Mouse (Mus musculus): ENCODE results near the gene Rab2b.
"Not testable (repeated sequence)": the region's sequence is repeated elsewhere in the genome, so short reads cannot be mapped to it uniquely, and the experiment has no call there.

Rab2b gene

DNA sequence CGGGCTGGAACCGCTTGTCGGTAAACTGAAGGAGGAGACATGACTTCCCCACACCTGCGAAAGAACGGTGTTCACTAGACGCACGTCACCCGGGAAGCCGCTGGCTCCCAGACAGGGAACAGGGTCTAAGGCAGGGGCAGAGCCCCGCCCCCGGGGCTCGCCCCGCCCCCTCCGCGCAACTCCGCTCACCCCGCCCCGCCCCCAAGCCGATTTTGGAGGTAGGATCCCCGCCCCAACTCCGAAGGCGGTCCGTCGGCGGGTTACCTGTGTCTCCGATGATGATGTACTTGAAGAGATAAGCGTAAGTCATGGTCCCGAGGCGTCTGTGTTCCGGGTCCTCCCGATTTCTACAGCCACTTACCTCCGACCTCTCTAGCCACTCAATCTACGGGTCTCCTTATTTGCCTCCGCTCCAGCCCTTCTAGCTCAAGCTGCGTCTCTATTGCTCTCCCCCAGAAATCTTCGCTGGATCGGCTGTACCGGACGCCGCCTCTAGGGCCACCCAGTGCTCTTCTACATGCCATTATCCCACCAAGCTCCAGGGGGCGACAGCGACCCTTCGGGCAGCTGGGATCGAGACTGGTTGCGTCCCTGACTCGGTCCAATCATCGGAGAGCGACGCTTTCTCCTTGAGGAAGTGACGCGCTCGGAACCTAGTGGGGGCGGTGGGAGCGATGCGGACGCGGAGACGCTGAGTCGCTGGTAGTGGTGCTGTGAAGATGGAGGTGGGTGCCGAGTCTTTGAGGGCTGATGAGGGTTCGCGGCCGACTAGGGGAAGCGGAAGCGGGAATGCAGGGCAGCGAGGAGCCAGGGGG is at the start of gene Rab2b, which contains the start of gene Tox4:
Rab2b (minus strand) TSS at position 614 of the 815 bp plus-strand sequence.
Tox4 (plus strand) TSS at position 215 of the 815 bp plus-strand sequence.
- DNase-seq = peak; percentile 97 to 99

DNA sequence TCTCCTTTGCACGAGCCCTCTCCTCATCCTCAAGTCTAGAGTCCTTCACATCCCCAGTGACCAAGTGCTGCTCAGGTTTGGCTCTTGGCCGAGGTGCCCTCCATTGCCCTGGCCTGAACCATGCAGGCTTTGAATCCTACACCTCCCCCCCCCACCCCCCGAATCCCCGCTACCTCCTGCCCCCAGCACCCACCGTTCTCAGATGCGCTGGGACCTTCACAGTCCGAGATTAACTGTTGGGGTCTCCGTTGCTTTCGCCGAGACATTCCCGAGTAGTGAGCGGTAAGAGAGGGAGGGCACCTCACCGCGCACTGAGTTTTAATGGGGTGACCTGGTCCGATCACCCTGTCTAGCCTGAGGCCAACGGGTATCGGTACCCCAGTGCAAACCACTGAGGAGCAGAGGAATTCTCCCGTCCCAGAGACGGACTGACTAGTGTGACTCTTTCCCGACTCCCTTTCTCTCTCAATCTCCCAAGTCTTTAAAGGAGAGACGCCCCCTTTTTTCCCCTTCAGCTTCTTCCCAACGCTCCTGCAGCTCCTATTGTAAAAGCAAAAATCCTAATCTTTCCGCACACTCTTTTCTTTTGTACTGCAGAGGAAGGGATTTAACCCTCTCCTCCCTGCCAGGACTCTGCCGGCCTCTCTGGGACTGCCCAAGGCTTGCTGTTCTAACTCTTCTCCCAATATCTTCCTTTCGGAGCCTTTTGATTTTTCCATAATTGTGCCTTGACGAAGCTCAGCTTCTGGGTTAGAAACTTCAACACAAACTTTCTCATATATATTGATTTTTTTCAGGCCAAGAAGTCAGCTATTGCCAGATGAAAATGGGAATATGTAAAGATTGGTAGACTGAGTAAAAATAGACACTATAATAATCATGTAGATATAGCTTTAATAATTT is 48.8 kb upstream of the Rab2b start, which contains the start of gene Sall2:
Sall2 (minus strand) TSS at position 853 of the 903 bp plus-strand sequence.
- DNase-seq = no peak

DNA sequence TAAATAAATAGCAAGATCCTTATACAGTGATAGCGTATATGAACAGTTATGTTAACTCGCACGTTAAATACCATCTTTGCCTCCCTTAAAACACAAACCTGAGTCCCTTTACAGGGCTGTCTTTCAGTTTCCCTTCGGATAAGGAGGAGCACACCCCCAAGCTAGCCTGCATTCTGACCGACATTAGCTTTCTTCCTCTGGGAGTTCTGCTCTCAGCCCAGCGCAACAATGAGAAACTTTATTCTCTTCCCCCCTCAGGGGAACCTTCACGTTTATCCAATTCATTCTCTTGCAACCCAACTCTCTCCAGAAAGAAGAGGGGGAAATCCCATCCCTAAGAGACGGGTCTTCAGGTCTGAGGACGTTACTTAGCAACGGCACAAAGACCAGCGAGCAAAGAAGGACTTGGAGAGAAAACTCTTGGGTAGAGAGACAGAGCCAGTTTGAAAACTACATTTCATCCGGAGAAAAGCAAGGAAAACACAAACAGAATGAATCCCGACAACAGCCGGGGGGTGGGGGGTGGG is 48.1 kb upstream of the Rab2b start:
- DNase-seq = no peak

DNA sequence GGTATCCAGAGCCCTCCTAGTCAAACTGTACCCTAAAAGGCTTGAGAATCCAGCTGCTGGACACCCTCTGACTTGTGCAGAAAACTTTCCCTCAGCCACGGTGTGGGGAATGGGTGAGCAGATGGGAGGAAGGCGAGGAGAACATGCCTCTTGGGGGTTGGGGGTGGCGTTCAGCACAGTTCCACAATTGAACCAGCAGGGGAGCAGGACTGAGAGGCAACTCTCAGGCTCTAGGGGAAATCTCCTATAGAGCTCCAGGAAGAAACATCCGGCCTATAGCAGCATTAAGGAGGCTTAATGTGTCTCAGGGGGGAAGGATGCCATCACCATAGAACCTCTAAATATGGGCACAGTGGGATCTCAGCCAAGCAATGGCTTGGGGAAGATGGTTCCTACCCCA is 46.5 kb upstream of the Rab2b start:
- DNase-seq = no peak

DNA sequence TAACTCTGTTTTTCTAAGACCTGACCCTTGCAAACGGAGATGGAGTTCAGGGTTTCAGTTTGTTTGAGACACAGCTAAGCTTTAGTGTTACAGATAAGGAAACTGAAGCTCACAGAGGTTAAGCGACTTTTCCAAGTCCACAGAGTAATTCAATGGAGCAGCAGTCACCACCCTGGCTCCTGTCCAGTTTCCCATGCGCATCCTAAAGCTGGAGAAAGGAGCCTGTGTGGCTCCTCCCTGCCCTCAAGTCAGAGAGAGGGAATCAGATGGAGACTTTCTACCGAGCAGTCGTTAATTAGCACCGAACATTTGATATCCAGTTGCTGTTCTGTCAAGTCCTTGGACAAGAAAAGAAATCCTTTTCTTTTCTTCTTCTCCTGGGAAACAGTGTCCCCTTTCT is 40.0 kb upstream of the Rab2b start:
- no peak for DNase-seq

DNA sequence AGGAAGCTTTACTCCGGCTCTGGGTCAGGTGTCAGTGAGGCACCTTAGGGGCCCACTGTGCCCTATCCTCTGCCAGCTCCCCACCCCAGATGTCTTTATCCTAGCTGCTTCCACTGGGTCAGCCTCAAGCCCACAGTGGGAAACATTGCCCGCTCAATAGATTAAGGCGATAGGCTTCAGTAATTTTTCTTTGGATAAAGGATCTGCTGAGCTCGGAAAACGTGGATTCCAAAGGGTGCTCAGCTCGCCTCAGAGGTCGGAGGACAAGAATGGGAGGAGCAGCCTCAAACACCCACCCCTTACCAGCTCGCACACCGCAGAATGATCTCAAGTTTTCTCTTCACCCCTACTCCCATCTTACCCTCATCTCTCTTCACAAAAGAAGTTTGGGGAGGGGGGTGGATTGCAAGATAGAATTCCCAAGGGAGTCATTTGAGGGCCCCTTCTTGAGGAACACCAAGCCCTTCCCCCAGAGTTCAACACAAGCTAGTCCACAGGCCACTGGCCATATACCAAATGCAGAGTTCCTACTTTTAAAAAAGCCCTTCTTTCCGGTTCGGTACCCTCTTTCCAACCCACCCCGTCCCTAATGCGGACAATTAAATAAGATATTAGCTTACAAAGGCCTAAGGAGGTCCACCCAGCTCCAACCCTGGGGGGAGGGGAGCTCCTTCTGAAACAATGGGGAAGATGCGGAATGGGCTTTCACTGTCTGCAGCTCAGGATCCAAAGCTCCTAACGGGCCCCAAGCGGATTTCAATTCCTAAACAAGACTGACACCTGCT is 37.3 kb upstream of the Rab2b start:
- peak; percentile 43 to 59 for DNase-seq

DNA sequence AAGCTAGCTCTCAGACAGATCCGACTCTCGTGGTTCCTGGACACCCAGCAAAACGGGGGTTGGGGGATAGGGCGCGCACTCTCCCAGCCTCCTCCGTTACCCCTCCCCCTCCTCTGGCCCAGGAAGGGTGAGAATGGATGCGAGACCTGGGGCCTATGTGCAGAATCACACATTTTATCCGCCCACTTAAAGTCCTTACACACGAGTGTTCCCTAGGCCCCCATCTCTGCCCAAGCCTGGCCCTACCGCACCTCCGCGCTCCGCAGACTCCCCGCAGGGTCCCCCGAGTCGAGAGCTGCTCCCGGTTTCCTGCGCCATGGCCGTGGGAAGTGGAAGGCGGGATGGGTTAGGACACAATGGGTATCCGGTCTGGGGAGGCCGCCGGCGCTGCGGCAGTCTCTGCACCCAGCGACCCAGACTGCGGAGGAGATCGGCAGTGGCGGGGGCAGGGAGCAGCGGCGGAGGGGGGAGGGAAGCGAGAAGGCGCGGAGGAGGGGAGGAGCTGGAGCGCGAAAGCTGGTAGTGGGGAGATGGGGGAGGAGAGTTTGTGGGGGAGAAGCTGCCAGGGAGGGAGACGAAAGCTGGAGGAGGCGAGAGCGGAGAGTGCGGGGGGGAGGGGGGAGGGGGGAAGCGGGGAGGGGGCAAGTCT is 36.6 kb upstream of the Rab2b start:
- peak; percentile 81 to 83 for DNase-seq

DNA sequence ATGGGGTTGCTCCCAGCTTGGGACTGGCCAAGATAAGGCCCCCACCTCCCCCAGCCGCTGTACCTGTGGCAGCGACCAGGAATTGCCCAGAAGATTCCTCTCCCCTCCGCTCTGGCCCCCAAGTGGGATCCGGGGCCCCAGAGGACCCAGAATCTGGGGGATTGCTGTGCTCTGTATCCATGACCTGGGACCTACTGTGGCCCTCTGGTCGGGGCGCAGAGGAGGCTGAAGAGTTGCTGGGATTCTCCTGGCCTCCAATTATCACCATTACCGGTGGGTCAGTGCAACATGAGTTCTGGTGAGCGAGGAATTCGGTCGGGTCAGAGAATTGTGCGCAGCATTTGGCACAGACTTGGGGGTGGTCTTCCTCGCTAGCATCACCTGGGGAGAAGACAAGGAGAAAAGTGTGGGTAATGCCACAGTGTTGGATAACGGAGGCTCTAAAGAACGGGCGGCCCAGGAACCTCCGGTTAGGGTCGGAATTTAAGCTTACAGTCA is 36.0 kb upstream of the Rab2b start:
- peak in 1 of 2 experiments; percentile 25 for DNase-seq

DNA sequence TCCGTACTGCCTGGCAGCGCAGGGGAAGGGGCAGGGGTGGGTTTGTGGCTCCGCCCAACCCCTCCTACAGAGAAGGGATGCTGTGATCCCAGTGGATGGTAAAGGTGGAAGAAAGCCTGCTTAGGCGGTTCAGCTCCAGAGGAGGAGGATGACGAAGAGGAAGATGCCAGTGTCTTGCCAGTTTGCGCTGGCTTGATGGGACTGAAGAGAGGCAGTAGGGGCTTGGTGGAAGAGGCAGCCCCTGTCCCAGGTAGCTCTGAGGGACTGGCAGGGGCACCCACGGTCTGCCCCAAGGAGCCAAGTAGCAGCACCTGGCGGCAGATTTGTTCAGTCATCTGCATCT is 35.4 kb upstream of the Rab2b start:
- peak; percentile 23 to 38 for DNase-seq

DNA sequence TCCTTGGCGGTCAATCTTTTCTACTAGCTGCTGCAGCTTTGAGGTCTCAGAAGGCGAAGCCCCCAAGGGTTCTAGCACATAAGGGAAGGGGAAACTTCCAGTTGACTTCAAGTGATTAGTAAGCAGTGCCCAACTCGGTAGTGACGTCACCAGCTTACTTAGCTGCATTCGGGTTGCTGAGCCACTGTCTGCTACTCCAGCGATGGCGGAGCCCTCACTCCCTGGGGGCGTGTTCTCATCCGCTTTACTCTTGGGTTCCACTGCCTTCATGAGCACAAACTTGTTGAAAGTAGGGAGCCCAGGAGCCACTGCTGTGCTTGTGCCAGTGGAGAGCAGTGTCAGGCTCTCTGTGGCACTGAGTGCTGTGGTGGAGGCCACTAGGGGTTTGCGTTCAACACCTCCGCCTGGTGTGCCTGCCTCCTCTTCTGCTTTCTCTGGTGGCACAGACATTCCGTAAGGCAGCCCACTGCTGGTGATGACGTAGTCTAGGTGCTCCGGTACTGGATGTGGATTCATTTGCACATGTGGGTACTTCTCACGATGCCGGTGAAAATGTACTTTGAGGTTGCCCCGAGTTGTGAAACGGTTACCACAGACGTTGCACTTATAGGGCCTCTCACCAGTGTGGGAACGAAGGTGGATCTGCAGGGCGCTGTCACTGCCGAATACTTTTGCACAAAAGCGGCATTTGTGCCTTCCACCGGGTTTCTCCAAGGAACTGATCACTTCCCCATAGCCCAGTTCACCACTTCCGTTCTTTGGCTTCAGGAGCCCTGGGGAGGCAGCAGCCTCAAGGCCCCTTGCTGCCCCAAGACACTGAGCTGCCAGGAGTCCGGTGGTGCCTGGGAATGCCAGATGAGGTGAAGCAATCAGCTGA is 34.8 kb upstream of the Rab2b start:
- DNase-seq = no peak

DNA sequence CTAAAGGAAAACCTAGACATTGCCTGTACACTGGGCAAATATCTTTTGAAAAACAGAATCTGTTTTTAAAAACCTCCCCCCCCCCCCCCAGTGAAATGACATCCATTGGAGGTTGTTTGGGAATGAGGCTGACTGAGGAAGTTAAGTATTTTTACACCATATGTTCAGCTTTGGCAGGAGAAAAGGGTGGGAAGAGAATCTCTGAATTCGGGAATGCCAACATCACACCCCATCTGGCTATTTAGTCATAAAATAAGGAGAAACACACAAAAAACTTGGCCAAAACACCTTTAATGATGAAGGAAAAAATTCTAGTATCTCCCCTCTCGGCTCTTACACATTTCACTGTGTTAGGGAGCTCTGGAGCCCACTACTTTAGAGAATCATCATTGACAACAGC is 31.6 kb upstream of the Rab2b start:
- no peak for DNase-seq

DNA sequence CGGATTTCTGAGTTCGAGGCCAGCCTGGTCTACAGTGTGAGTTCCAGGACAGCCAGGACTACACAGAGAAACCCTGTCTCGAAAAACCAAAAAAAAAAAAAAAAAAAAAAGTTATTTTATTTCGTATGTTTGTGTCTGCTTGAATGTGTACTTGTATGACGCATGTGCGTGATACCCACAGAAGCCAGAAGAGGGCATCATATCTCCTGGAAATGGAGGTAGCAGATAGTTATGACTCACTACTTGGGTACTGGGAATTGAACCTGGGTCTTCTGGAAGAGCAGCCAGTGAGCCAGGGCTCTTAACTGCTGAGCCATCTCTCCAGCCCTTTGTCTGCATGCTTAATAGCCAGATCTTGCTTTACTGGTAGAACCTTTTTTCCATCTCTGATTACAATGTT is 31.0 kb upstream of the Rab2b start:
- DNase-seq = not testable (repeated sequence)

DNA sequence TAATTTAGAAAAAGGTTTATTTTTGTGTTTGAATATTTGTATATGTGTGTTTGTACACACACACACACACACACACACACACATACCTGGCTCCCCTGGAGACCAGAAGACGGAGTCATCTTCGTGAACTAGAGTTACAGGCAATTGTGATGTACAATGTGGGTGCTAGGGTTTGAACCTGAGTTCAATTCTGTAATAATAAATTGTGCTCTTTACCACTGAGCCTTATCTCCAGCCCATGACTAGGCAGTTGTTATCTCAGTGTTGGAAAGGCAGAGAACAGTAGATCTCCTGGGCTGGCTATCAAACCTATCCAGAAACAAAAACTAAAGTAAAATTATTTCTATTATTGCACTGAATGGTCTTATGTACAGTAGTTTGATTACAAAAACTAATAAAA is 26.8 kb upstream of the Rab2b start:
- no peak for DNase-seq

DNA sequence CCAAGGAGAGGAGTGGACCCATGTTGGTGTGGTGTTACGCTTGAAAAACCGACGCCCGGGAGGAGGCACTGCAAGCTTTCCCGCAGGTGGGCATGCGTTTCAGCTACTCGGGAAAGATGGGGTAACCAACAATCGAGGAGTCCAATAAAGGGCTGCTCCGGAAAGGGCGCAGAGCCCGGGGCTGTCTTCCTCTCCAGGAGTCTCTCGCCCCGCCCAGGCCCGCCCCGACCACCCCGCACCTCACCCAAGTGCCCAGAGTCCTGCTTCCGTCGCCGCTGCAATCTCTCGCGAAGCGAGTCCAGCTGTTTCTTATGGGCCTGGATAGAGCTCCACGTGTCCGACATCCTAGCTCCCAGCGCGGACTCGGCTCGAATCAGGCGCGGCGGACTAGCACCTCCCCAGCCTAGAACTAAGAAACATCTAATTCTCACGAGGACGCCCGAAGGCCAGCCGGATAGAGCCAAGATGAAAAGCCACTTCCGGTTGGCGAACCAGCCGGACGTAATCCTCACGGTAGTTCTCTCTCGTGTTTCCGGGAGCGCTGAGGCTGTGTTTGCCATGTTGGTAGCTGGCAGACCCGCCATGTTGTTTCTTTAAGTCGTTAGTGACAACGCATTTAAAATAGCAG is 25.4 kb upstream of the Rab2b start, which contains the start of gene Mettl3:
Mettl3 (minus strand) TSS at position 485 of the 628 bp plus-strand sequence.
- peak; percentile 88 to 91 for DNase-seq

DNA sequence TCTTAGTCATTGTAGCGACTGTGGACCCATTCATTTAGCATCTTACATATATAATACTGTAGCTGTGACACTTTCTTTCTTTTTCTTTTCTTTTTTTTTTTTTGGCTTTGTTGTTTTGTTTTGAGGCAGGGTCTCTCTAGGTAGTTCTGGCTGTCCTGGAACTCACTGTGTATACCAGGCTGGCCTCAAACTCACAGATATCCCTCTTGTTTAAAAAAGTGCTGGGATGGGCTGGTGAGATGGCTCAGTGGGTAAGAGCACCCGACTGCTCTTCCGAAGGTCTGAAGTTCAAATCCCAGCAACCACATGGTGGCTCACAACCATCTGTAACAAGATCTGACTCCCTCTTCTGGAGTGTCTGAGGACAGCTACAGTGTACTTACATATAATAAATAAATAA is 24.2 kb upstream of the Rab2b start:
- DNase-seq = not testable (repeated sequence)

DNA sequence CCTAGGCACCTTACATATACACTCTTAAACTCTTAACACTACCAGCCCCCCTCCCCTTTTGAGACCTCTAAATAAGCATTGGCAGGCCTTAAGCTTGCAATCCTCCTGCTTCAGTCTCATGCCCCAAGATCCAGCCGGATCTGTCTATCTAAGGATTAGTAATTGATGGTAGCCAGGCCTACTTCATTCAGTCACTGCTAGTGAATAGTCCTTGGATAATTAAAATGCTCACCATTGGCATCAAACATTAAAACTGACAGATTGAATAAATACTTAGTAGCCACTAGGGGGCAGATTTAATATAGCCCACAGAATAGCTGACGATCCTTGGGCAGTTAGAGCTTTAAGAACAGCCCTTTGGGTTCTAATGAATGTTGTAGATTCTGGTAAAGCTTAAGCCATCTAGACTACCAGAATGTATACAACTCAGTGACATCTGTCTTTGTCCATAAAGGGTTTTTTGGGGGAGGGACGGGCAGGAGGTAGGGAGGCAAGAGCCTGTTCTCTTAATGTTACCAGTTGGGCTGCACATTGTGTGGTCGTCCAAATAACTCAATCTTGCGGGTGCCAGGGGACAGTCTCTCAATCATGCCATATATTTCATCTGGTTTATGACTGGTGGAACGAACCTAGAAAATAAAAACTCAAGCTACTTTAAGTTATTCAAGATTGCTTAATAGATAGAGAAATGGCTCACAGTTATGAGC is 16.4 kb upstream of the Rab2b start:
- DNase-seq = no peak

DNA sequence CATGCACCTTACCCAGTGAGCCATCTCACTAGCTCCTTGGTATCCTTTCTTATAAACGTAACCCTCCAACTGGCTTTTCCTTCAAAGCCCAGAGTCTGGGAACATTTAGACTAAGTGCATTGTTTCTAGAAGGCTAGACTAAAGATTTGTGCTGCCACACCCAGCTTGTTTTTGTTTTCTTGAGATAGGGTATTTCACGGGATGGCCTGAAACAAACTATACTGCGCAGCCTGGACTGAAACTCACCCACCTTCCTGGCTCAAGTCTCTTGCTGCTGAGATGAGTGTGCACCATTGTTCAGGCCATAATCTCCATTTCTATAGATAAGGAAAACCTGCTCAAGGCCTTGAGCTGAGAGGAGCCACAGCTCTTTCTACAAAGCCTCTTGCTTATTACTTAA is 4.8 kb upstream of the Rab2b start:
- DNase-seq = no peak

DNA sequence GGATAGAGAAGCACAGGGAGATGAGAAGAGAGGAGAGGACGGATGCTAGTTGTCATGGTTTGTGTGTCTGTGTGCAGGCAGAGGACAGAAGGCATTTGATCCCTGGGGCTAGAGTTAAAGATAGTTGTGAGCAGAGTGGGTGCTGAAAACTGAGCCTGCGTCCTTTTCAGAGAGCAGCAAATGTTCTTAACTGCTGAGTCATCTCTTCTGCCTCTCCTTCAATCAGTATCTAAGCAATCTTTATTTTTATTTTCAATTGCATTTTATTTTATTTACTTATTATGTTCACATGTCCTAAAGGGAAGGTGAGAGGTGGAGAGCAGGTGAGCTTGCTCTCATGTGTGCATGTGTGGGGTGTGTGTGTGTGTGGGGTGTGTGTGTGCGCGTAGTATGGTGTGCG is 4.3 kb upstream of the Rab2b start:
- no peak for DNase-seq

DNA sequence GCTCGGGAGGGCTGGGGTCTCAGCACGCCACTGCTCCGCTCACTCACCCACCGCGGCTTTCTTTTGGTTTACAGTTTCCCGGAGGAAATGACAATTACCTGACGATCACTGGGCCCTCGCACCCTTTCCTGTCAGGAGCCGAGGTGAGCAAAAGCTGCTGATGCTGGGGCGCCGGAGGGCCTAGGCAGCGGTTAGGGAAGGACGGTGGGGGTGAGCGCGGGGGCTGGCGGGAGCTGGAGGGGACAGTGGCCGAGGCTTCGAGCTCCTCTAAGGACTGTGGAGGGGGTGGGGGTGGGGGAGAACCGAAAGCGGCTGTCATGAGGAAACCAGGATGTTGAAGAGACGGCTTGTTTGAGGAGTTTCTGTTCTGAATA is 389 bp upstream of the Rab2b start:
- no peak for DNase-seq

DNA sequence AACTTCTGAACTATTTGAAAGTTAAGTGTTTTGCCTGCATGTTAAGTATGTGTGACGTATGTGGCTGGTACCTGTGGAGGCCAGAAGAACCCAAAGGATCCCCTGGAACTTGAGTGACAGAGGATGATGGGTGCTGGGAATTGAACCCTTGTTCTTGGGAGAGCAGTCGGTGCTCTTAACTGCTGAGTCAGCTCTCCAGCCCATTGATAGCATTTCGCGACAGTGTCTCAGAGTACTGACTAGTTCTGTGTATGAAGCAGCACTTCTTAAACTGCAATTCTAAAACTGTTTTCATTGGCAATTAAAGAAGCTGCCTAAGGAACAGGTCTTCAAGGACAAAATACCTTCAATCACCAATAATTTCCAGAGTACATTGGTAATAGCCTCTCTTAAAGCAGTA is 2.1 kb downstream of the Rab2b start:
- no peak for DNase-seq

Measured in cerebellum, adult 18-20 months (tissue).